Mouse (Mus musculus) forebrain, embryonic 11.5 days (tissue): ENCODE measurements around the gene Wdfy1. TPM values are rescaled to one million over a fixed set of nuclear protein-coding genes. Genes with fewer than 3 reads are reported as not detected.

Source experiments
- ATAC-seq: fragments of 200-750 bp; cut with Nextera tagmentation; replicated peaks from 2 replicates; pipeline ENCODE4 v1.8.0; 2017; ENCODE audit warnings: moderate TSS enrichment; ENCODE audit not compliant: low FRiP score
- DNase-seq: peaks from one replicate; pipeline ENCODE4 v3.0.0-alpha.2; 2017; ENCODE audit warnings: low spot score
- H3K27ac ChIP-seq: fragments of 300-500 bp; sonication (generic); 2 replicates; pipeline ENCODE4 v1.5.1; 2014; ENCODE audit warnings: low read depth, low read length
- H3K27me3 ChIP-seq: fragments of 300-500 bp; sonication (generic); 2 replicates; pipeline ENCODE4 v1.6.1; 2014; ENCODE audit warnings: mild to moderate bottlenecking, low read length, mixed read lengths; ENCODE audit not compliant: control insufficient read depth, insufficient read depth
- H3K36me3 ChIP-seq: fragments of 300-500 bp; sonication (generic); 2 replicates; pipeline ENCODE4 v1.6.1; 2014; ENCODE audit warnings: mild to moderate bottlenecking, low read length, moderate library complexity, mixed read lengths; ENCODE audit not compliant: control insufficient read depth, insufficient read depth
- H3K4me1 ChIP-seq: fragments of 300-500 bp; sonication (generic); replicated peaks from 2 replicates; pipeline ENCODE4 v1.6.1; 2014; ENCODE audit warnings: low read length, mixed read lengths; ENCODE audit not compliant: control insufficient read depth, insufficient read depth
- H3K4me2 ChIP-seq: fragments of 300-500 bp; sonication (generic); 2 replicates; pipeline ENCODE4 v1.6.1; 2014; ENCODE audit warnings: low read depth, mild to moderate bottlenecking, low read length, moderate library complexity, mixed read lengths; ENCODE audit not compliant: severe bottlenecking
- H3K4me3 ChIP-seq: fragments of 300-500 bp; sonication (generic); 2 replicates; pipeline ENCODE4 v1.5.1; 2014; ENCODE audit warnings: low read depth, low read length
- H3K9ac ChIP-seq: fragments of 300-500 bp; sonication (generic); 2 replicates; pipeline ENCODE4 v1.6.1; 2014; ENCODE audit warnings: low read length
- H3K9me3 ChIP-seq: fragments of 300-500 bp; sonication (generic); 2 replicates; pipeline ENCODE4 v1.6.1; 2016; ENCODE audit warnings: low read length, mixed read lengths; ENCODE audit not compliant: control insufficient read depth
- WGBS: fragments of 180-500 bp; shearing (Covaris S2); extraction: QIAGEN DNeasy Blood & Tissue Kit; methylation state at CpG from one replicate; pipeline ENCODE4 v1.1.7; 2014; 5-methylcytosine and 5-hydroxymethylcytosine counted together
- polyA plus RNA-seq: library from polyadenylated mRNA; unstranded; fragments of >200 nt; fragmentation: Nextera tagmentation; extraction: Ambion mirVana; gene quantifications from 2 replicates; pipeline ENCODE4 v1.2.1, GENCODE M21; 2014

Wdfy1 gene
- polyA plus RNA-seq, 1 experiment from 2014 or later = 38.2 TPM

- H3K27me3 ChIP-seq = peaks cover 8% of the 10 kb centered on the region
- H3K4me3 ChIP-seq = peak within 1 kb of the TSS; percentile 62
- under 1% methylated on average over 51 of the region's 51 CpGs for WGBS
- H3K4me2 ChIP-seq = peak within 1 kb of the TSS; percentile 96
- no peak within 1 kb of the TSS for H3K27ac ChIP-seq
- DNase-seq (peak; percentile 86), ATAC-seq (peak; percentile 92)
- peak within 1 kb of the TSS; percentile 56 for H3K9ac ChIP-seq
- H3K9me3 ChIP-seq = no peaks in the 10 kb centered on the region
- H3K4me1 ChIP-seq = peaks cover 4% of the 10 kb centered on the region; the same call in 1 of the 2 replicates
- H3K36me3 ChIP-seq = no peaks in the 10 kb centered on the region
These were observed 104.2 kb downstream of the Wdfy1 start, which contains the start of gene Ap1s3 for GRCm38 (mm10) chr1:79671543-79672337. Gene Ap1s3, minus strand, starts transcription at chr1:79671972.

DNA sequence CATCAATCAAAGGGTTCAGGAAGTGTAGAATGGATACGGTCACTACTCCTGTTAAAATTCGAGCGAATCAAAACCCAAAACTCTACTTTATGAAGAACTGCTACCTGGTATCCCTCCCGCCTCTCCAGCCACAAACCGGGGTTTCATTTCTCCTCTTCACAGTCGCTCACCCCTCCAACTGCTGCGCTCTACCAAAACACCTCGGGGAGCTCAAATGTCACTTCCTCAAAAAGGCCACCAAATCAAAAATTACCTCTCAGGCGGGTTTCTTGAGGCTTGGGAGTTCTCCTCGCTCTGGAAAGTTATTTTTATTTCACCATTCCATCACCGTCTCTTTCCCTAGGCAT is 104.8 kb downstream of the Wdfy1 start:
- no peaks in the 10 kb centered on the region for H3K9me3 ChIP-seq
- H3K4me2 ChIP-seq = peak overlapping the region; percentile 96
- peak overlapping the region; percentile 56 for H3K9ac ChIP-seq
- peaks cover 8% of the 10 kb centered on the region for H3K27me3 ChIP-seq
- H3K36me3 ChIP-seq = no peaks in the 10 kb centered on the region
- no peak overlapping the region for H3K27ac ChIP-seq
- WGBS = under 1% methylated on average over 11 of the region's 11 CpGs
- H3K4me3 ChIP-seq = peak overlapping the region; percentile 62
- no peak for ATAC-seq
- DNase-seq = no peak
- H3K4me1 ChIP-seq = peaks cover 4% of the 10 kb centered on the region; the same call in 1 of the 2 replicates

GRCm38 (mm10) chr1:79669419-79669974 is 106.4 kb downstream of the Wdfy1 start:
- 88% methylated on average over 9 of the region's 9 CpGs for WGBS
- peaks cover 8% of the 10 kb centered on the region for H3K27me3 ChIP-seq

GRCm38 (mm10) chr1:79664911-79665310 is 111.0 kb downstream of the Wdfy1 start:
- ATAC-seq = no peak
- Histone ChIP-seq H3K4me1 (no peaks in the 10 kb centered on the region), H3K4me2 (no peak overlapping the region), H3K36me3 (no peaks in the 10 kb centered on the region), H3K9me3 (no peaks in the 10 kb centered on the region), H3K27ac (no peak overlapping the region), H3K4me3 (no peak overlapping the region), H3K27me3 (no peaks in the 10 kb centered on the region), H3K9ac (no peak overlapping the region)
- WGBS = 94% methylated on average over 4 of the region's 4 CpGs
- DNase-seq = no peak

More at GRCm38 (mm10) chr1:79669419-79669974, 106.4 kb downstream of the Wdfy1 start:
- Histone ChIP-seq H3K27ac (no peak overlapping the region), H3K36me3 (no peaks in the 10 kb centered on the region), H3K9ac (no peak overlapping the region), H3K4me2 (no peak overlapping the region), H3K4me1 (peaks cover 4% of the 10 kb centered on the region; the same call in 1 of the 2 replicates), H3K9me3 (no peaks in the 10 kb centered on the region), H3K4me3 (no peak overlapping the region)
- DNase-seq = no peak
- ATAC-seq = no peak

- WGBS = 87% methylated on average over 7 of the region's 7 CpGs
These were observed 116.3 kb downstream of the Wdfy1 start for GRCm38 (mm10) chr1:79659598-79659997.

GRCm38 (mm10) chr1:79657411-79657810 is 118.5 kb downstream of the Wdfy1 start:
- H3K4me3 ChIP-seq = no peak overlapping the region
- DNase-seq (no peak), ATAC-seq (no peak)
- H3K27me3 ChIP-seq = no peaks in the 10 kb centered on the region
- H3K4me1 ChIP-seq = no peaks in the 10 kb centered on the region
- no peak overlapping the region for H3K9ac ChIP-seq
- no peaks in the 10 kb centered on the region for H3K36me3 ChIP-seq
- H3K4me2 ChIP-seq = no peak overlapping the region
- 84% methylated on average over 1 of the region's 1 CpGs for WGBS
- H3K27ac ChIP-seq = no peak overlapping the region
- no peaks in the 10 kb centered on the region for H3K9me3 ChIP-seq

More at GRCm38 (mm10) chr1:79659598-79659997, 116.3 kb downstream of the Wdfy1 start:
- no peaks in the 10 kb centered on the region for H3K4me1 ChIP-seq
- H3K9me3 ChIP-seq = no peaks in the 10 kb centered on the region
- DNase-seq (no peak), ATAC-seq (no peak)
- H3K4me2 ChIP-seq = no peak overlapping the region
- no peak overlapping the region for H3K9ac ChIP-seq
- no peak overlapping the region for H3K27ac ChIP-seq
- no peaks in the 10 kb centered on the region for H3K36me3 ChIP-seq
- no peak overlapping the region for H3K4me3 ChIP-seq
- no peaks in the 10 kb centered on the region for H3K27me3 ChIP-seq

- H3K36me3 ChIP-seq = no peaks in the 10 kb centered on the region
- H3K4me2 ChIP-seq = no peak overlapping the region
- H3K27ac ChIP-seq = no peak overlapping the region
- H3K9ac ChIP-seq = no peak overlapping the region
- WGBS = 83% methylated on average over 4 of the region's 4 CpGs
- no peak for ATAC-seq
- DNase-seq = no peak
- H3K9me3 ChIP-seq = no peaks in the 10 kb centered on the region
- no peak overlapping the region for H3K4me3 ChIP-seq
- H3K4me1 ChIP-seq = no peaks in the 10 kb centered on the region
- H3K27me3 ChIP-seq = no peaks in the 10 kb centered on the region
These were observed 120.0 kb downstream of the Wdfy1 start for GRCm38 (mm10) chr1:79655819-79656555.

DNA sequence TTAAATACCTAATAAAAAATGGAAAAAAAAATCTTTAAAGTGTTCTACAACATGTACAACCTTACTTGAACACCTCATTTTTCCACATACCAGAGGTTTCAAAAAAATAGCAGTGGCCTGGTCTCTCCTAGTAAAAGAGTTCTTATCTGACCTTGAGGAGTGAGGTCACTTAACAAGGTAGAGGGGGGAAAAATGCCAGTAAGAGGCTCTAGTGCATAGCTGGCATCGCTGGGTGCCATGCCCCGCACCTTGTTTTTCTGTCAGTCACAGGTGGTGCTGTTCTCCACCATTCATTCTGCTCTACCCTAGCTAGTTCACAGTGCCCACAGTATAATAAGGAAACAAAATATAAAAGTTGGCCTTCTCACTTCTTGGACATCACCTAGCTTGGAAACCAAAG is 121.0 kb downstream of the Wdfy1 start:
- H3K4me1 ChIP-seq = no peaks in the 10 kb centered on the region
- no peak for ATAC-seq
- 96% methylated on average over 2 of the region's 2 CpGs for WGBS

More for the DNA sequence above, 121.0 kb downstream of the Wdfy1 start:
- Histone ChIP-seq H3K4me2 (no peak overlapping the region), H3K9ac (no peak overlapping the region), H3K36me3 (no peaks in the 10 kb centered on the region), H3K27me3 (no peaks in the 10 kb centered on the region), H3K4me3 (no peak overlapping the region), H3K9me3 (no peaks in the 10 kb centered on the region), H3K27ac (no peak overlapping the region)
- no peak for DNase-seq
